Mouse (Mus musculus): ENCODE measurements at regions not wholly inside any gene's neighbourhood (a gene's known extent, or its start where the extent isn't known, plus 50 kb on each side); places are given as distances from the start of the nearest gene placed in this dataset.
"Not testable (repeated sequence)": the region's sequence is repeated elsewhere in the genome, so short reads cannot be mapped to it uniquely, and the experiment has no call there.

GRCm38 (mm10) chr14:53367420-53367819, 871.9 kb upstream of the Olfr1507 start:
- not testable (repeated sequence) for TF ChIP-seq POLR2A (IDR thresholded peaks at IDR 0.05; ENCODE audit: low read depth, low read length); CTCF (IDR thresholded peaks at IDR 0.05; ENCODE audit: borderline replicate concordance, insufficient read depth, low read length)
